Mouse (Mus musculus) ES-Bruce4 (cell line): ENCODE measurements at regions not wholly inside any gene's neighbourhood (a gene's known extent, or its start where the extent isn't known, plus 50 kb on each side); places are given as distances from the start of the nearest gene placed in this dataset.

Source experiments
- CTCF ChIP-seq: IDR thresholded peaks from one replicate; pipeline ENCODE4 v1.8.1; 2011; ENCODE audit warnings: low read depth, low read length
- EP300 ChIP-seq: IDR thresholded peaks from 2 replicates; pipeline ENCODE4 v1.6.1; 2011; ENCODE audit warnings: low read depth, low read length; ENCODE audit not compliant: insufficient read depth
- POLR2A ChIP-seq: IDR thresholded peaks from one replicate; pipeline ENCODE4 v1.8.1; 2011; ENCODE audit warnings: low read length; ENCODE audit not compliant: insufficient read depth

DNA sequence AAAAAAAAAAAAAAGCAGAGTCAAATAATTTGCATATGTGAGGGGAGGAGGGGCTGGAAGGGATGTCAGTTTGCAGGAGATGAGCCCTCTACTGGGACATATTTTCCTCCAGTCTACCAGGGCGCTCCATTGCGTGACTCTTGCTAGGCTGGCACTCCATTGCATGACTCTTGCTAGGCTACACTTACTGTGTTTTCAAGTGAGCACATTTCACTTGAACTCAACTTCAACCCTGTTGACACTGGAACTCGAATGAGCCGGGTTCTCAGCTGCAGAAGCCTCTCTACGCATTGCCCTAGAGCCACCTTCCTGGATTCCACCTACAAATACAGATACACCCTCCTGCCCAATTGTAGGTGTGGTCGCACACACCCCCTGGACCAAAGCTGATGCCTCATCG, 131.5 kb upstream of the 3110018I06Rik start:
- TF ChIP-seq CTCF (no peak), EP300 (no peak), POLR2A (no peak)
